Mouse (Mus musculus) erythroblast, adult 5-6 weeks (primary cell): ENCODE measurements around the gene a. TPM values are rescaled to one million over a fixed set of nuclear protein-coding genes. Genes with fewer than 3 reads are reported as not detected.

ENCODE experiments used
- ATAC-seq: replicated peaks from 2 replicates; pipeline ENCODE4 v1.8.0; 2016; ENCODE audit warnings: moderate number of reproducible peaks, mild to moderate bottlenecking, moderate TSS enrichment, inconsistent platforms; ENCODE audit not compliant: poor library complexity, low FRiP score, severe bottlenecking
- total RNA-seq, 2 experiments: library from RNA; stranded (forward) in 1 of 2; stranded (reverse) in 1 of 2; fragments of 150-400 nt in 1 of 2; fragments of 200-764, 138-1000 nt in 1 of 2; gene quantifications; 2 replicates each; pipeline versions ENCODE4 v1.2.3 to v1.2.4; 2015 to 2017; ENCODE audit warnings: low replicate concordance in 2 of 2

a gene
- total RNA-seq, 2 experiments from 2014 or later = not detected

DNA sequence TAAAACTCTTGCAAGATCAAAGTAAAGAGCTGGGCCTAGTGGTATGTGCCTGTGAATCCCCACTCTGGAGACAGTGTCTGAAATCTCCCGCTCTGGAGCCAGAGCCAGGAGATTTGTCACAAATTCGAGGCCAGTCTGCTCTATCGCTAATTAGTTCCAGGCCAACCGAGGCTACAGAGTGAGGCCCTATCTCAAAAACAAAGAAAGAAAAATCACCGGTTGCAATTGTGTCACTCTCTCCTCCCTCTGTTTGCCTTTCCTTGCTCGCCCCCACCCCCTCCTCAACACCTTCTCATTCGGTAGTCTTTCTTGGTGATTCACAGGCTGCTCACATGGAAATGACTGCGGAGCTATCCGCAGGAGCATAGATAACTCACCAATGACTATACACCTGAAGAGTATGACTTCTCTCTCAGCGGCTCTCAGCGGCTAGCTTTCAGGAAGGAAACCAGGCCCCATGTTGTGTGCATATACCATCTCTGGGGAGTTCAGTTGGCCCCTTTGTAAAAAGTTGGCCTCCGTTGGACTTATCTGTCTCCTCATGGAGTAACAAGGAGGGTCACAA is 283.6 kb downstream of the a start:
- peak; percentile 10; the same call in 1 of the 2 replicates for ATAC-seq

DNA sequence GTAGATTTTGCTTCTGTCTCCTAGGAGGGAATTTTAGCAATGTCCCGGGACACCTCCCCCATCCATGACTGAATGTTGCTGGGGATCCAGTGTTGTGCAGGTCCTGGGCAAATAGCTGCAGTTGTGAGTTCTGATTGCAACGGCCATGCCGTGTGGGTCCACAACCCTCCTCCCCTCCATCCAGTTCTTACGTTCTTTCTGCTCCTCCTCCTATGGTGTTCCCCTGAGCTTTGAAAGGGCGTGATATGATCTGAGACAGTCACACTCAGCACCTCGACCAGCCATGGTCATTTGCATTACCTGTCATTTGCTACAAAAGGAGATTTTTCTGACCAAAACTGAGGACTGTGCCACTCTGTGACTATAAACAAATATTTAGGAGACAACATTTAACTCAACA is 284.4 kb downstream of the a start:
- ATAC-seq = no peak

GRCm38 (mm10) chr2:155079500-155080178 is 288.4 kb downstream of the a start:
- no peak for ATAC-seq

DNA sequence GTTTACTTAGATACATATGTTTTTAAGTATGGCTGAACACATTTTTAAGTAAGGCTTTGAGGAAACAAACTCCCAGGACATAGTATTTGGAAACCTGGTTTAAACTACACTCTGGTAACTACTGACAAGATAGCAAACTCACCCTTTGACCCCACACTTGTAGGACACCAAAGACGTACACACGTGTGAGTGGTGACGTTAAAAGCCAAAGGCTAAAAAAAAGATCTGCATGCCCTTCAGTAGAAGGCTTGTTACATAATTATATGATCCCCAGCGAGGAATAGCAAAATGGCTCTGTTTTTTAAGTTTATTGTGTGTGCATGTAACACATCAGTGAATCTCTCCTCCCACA is 289.0 kb downstream of the a start:
- no peak for ATAC-seq

GRCm38 (mm10) chr2:155081056-155081455 is 289.9 kb downstream of the a start:
- ATAC-seq = no peak

- ATAC-seq = peak; percentile 79
These were observed 291.1 kb downstream of the a start for GRCm38 (mm10) chr2:155082121-155082803.

DNA sequence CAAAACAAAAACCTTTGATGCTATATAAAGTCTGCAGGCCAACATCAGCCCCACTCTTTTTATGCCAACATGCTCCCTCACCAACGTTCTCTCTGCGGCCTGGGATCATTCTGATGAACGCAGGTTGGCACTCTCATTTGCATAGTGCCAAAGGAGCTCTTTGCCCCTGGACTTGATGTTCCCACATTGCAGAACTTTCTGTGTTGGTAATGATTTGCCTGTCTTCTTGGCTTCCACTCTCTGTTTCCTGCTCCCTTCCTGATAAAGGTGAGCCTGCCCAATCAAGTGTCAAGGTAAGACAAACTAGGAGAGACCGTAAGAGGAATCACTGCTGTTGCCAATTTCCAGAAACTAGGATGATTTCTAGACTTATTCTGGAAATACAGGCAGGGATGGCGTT is 293.3 kb downstream of the a start:
- ATAC-seq = no peak

- no peak for ATAC-seq
These were observed 295.1 kb downstream of the a start for GRCm38 (mm10) chr2:155086328-155086727.

DNA sequence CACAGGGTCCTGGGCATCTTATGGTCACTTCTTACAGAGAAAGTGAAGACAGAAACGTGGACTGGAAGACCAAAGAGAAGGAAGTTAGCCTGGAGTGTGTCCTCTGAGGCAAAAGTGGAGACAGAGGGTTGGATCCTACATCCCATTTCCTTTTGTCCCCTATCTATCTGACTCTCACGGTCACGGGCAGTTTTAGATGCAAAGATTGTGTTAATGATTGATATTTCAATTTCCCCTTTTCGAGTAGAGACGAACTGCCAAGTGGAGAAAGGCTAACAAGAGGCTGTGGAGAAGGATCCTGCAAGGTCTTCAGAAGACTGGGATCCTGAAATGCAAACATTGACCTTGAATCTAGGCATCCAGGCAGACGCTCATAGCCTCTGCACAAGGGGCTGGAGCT is 297.1 kb downstream of the a start:
- no peak for ATAC-seq

- ATAC-seq = peak; percentile 93
These were observed 299.9 kb downstream of the a start for GRCm38 (mm10) chr2:155090909-155091742.

GRCm38 (mm10) chr2:155091743-155092075 is 300.5 kb downstream of the a start:
- peak; percentile 37; the same call in 1 of the 2 replicates for ATAC-seq

DNA sequence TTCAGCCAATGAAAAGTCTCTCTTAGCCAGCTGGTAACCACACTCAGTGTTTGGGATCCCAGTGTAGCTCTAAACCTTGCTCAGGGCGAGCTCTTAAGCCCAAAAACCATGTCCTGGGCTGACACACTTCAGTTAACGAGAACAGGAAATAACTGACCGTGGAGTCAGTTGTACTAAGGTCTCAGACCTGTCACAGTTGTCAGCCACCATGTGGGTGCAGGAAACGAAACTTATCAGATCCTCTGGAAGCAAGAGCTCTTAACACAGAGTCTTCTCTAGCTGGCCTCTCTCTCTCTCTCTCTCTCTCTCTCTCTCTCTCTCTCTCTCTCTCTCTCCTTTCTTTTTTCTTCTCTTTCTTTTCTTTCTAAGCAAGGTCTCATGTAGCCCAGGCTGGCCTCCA is 302.2 kb downstream of the a start:
- no peak for ATAC-seq

DNA sequence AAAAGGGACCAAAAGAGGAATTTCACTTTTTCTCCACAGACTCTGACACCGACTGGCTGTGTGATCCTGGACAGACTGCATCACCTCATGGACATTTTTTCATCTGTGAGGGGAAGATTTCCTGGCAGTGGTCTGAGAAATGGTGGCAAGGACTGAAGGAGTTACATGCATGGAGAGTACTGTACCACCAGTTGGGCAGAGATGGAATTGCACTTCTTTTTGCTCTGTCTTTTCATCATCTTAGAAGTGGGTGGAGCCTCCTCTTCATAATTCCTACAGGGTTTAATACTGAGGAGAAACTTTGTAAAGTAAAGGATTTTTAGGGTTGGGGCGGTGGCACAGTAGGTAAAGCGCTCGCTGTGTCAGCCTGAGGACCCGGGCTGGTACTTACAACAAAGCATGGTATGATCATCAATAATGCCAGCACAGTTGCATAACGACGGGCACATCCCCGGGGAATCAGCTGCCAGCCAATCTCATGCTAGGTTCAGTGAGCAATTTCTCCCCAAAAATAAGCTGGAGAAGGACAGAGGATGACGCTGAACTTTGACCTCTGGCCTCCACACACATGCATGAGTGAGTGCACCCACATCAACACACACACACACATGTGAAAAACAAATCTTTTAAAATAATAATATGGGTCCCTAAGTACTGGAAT is 307.6 kb downstream of the a start:
- peak; percentile 53; the same call in 1 of the 2 replicates for ATAC-seq

GRCm38 (mm10) chr2:155099421-155099820 is 308.2 kb downstream of the a start:
- no peak for ATAC-seq

DNA sequence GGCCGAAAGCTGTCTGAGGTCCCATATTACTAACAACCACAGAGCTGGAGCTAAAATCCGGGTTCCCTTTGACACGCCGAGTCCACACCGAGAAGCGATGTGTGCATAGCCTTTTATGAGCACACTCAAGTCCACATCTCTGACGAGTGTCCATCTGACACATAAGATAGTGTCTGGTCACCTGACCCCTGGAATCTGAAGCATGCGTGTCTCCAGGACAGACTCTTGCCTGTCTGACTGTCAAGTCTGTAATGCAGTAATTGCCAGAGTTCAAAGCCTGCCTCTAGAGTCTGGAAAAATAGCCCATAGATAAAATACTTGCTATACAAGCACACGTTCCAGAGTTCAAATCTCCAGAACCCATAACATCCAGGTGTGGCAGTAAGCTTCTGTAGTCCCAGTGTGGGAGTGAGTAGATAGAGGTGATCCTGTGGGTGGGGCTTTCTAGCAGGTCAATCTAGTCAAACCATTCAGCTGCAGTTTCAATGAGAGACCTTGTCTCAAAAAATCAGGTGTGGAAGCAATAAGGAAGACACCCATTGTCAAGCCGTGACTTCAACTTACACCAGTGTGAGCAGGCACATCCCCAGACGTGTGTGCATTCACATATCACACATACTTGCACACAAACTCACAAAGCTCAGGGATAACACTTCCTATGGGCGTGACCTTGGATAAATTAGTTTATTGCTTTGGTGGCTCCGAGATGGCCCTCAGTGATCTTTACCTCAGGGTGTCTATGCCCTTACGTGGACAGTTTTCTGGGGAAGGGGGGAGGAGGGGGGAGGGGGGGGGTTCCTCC is 309.0 kb downstream of the a start:
- no peak for ATAC-seq
